In the genomic region with DNA sequence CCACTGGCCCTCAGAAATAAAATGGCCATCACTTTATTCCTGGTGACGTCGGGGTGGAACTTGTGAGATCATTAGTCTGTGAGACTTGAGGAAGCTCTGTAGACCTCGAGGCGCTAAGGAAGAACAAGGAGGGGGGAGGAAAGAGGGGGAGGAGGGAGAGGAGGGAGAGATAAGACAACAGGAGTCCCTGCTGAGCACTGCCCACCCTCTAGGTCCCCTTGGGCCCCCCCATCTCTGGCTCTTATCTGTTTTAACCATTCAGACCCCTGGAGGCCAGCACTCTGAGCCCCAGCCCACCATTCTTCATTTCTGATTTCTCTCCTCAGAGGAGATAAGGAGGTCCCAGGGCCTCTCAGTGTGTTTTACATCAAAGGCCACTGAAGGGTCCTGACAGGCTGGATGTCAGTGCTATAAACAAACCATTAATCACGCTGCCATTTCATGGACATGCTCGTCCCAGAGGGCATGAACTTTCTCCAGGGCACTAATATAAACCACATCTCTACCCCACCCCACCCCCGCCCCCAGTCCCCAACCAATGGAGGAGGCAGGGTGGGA, we compare ENCODE assay signal across 15 mouse cellular contexts.
A peak's percentile ranks its signal among the peaks of the same experiment; 100 is the strongest.
DNase-seq lines count a peak whose midpoint lies in the region; ATAC-seq and TF ChIP-seq lines count a peak whose summit lies in the region.
"Had no signal": no experiment of that assay in that cellular context is flagged by ENCODE, and none has a peak within 500 bp of the region (broad histone marks: within the 10 kb centered on the region; RNA-seq: fewer than 3 reads in every experiment).

No protein-coding gene starts in this region.

- ATAC-seq in heart, embryonic 13.5 days (ENCODE audit: extremely low read depth, insufficient number of reproducible peaks, low FRiP score, low TSS enrichment), result peak; percentile 29; the same call in 1 of the 2 replicates
- ATAC-seq in lung, embryonic 14.5 days (ENCODE audit: insufficient read depth), result peak; percentile 86
- ATAC-seq in liver, embryonic 16.5 days (ENCODE audit: low read depth), result 0 out of 2 replicates have a peak, but pooled peaks have one; percentile 21
- ATAC-seq: forebrain, embryonic 13.5 days; Patski had no signal

- H3K4me2 ChIP-seq in heart, embryonic 13.5 days, result no peak overlapping the region
- no peak overlapping the region for H3K4me2 ChIP-seq in lung, embryonic 14.5 days
- no peak overlapping the region for H3K4me2 ChIP-seq in liver, embryonic 16.5 days (ENCODE audit: low read depth, low read length)
- H3K4me2 ChIP-seq: embryonic facial prominence, embryonic 12.5 days; forebrain, embryonic 13.5 days had no signal

- intact Hi-C loops in heart, postnatal 25 days (cut with DNase I), result no loop called here
- intact Hi-C loops in gastrocnemius, adult 2 months (cut with DNase I), result no loop called here

- no peak for TF ChIP-seq CTCF in lung, embryonic 14.5 days (IDR thresholded peaks at IDR 0.05; ENCODE audit: low read depth)
- TF ChIP-seq CTCF in gastrocnemius, adult 2 months (IDR thresholded peaks at IDR 0.05), result no peak

- H3K9ac ChIP-seq in heart, embryonic 13.5 days, result no peak overlapping the region
- no peak overlapping the region for H3K9ac ChIP-seq in lung, embryonic 14.5 days
- H3K9ac ChIP-seq in liver, embryonic 16.5 days (ENCODE audit: low read depth, low read length), result no peak overlapping the region
- H3K9ac ChIP-seq: embryonic facial prominence, embryonic 12.5 days; forebrain, embryonic 13.5 days had no signal

- H3K9me3 ChIP-seq in heart, embryonic 13.5 days, result peaks cover 3% of the 10 kb centered on the region; the same call in 1 of the 2 replicates
- no peaks in the 10 kb centered on the region for H3K9me3 ChIP-seq in lung, embryonic 14.5 days (ENCODE audit: low read depth, low read length)
- H3K9me3 ChIP-seq in liver, embryonic 16.5 days (replicated peaks; ENCODE audit: control insufficient read depth, low read length), result no peaks in the 10 kb centered on the region
- H3K9me3 ChIP-seq: embryonic facial prominence, embryonic 12.5 days; forebrain, embryonic 13.5 days had no signal

- H3K27me3 ChIP-seq in heart, embryonic 13.5 days (replicated peaks), result no peaks in the 10 kb centered on the region
- H3K27me3 ChIP-seq in lung, embryonic 14.5 days (ENCODE audit: insufficient read depth, low read length), result no peaks in the 10 kb centered on the region
- no peaks in the 10 kb centered on the region for H3K27me3 ChIP-seq in liver, embryonic 16.5 days (ENCODE audit: control insufficient read depth, insufficient read depth, low read depth, low read length)
- H3K27me3 ChIP-seq: embryonic facial prominence, embryonic 12.5 days; forebrain, embryonic 13.5 days; Patski had no signal

- no peaks in the 10 kb centered on the region for H3K36me3 ChIP-seq in heart, embryonic 13.5 days
- H3K36me3 ChIP-seq in lung, embryonic 14.5 days (ENCODE audit: insufficient read depth), result no peaks in the 10 kb centered on the region
- no peaks in the 10 kb centered on the region for H3K36me3 ChIP-seq in liver, embryonic 16.5 days (ENCODE audit: control insufficient read depth, insufficient read depth)
- H3K36me3 ChIP-seq: embryonic facial prominence, embryonic 12.5 days had no signal

- no peak overlapping the region for H3K4me3 ChIP-seq in heart, embryonic 13.5 days
- no peak overlapping the region for H3K4me3 ChIP-seq in lung, embryonic 14.5 days (ENCODE audit: low read depth, low read length)
- no peak overlapping the region for H3K4me3 ChIP-seq in liver, embryonic 16.5 days (ENCODE audit: low read depth, low read length)
- no peak overlapping the region for H3K4me3 ChIP-seq in gastrocnemius, adult 2 months
- H3K4me3 ChIP-seq: embryonic facial prominence, embryonic 12.5 days; forebrain, embryonic 13.5 days had no signal

- 5% methylated on average over 6 of the region's 7 CpGs for WGBS in heart, embryonic 13.5 days
- 6% methylated on average over 7 of the region's 7 CpGs for WGBS in lung, embryonic 14.5 days
- WGBS in liver, embryonic 16.5 days (ENCODE audit: insufficient replicate concordance), result 21% methylated on average over 7 of the region's 7 CpGs

- peak overlapping the region; percentile 43; the same call in 1 of the 2 replicates for H3K27ac ChIP-seq in heart, embryonic 13.5 days (replicated peaks)
- H3K27ac ChIP-seq in lung, embryonic 14.5 days (ENCODE audit: low read depth), result peak overlapping the region; percentile 76; the same call in 1 of the 2 replicates
- no peak overlapping the region for H3K27ac ChIP-seq in liver, embryonic 16.5 days (ENCODE audit: low read length)
- H3K27ac ChIP-seq in gastrocnemius, adult 2 months, result no peak overlapping the region
- H3K27ac ChIP-seq: embryonic facial prominence, embryonic 12.5 days; forebrain, embryonic 13.5 days; macrophage had no signal

- peaks cover 21% of the 10 kb centered on the region for H3K4me1 ChIP-seq in heart, embryonic 13.5 days
- no peaks in the 10 kb centered on the region; the same call in 1 of the 2 replicates for H3K4me1 ChIP-seq in lung, embryonic 14.5 days (ENCODE audit: insufficient read depth)
- no peaks in the 10 kb centered on the region for H3K4me1 ChIP-seq in liver, embryonic 16.5 days (ENCODE audit: control insufficient read depth, low read depth, low read length)
- H3K4me1 ChIP-seq: forebrain, embryonic 13.5 days had no signal

- DNase-seq in heart, postnatal 25 days (ENCODE audit: low spot score), result no peak
- DNase-seq in lung, embryonic 14.5 days, result peak; percentile 78
- DNase-seq in lung, adult 18-20 months, result no peak
- DNase-seq in embryo, embryonic 9.5 days (ENCODE audit: extremely low spot score), result peak; percentile 77
- DNase-seq in layer of hippocampus, adult 9-11 months, result no peak
- no peak for DNase-seq in gastrocnemius, adult 2 months
- DNase-seq: adrenal gland, postnatal 10 days; gastrocnemius, postnatal 14 days; thymus, adult 2 months had no signal

Comparison
In these comparisons a context has a peak if more than half of its experiments do, and no peak if none do; other contexts are left out.
1. DNase-seq: peak in lung, embryonic 14.5 days (single experiment) and embryo, embryonic 9.5 days (single experiment); none in heart, postnatal 25 days (single experiment), lung, adult 18-20 months (0 of 2), layer of hippocampus, adult 9-11 months (single experiment) and gastrocnemius, adult 2 months (single experiment).
2. ATAC-seq: peak in every context shown above with its lines; median percentile 86 in lung, embryonic 14.5 days; 29 in heart, embryonic 13.5 days; 21 in liver, embryonic 16.5 days.
3. H3K27ac ChIP-seq: peak in heart, embryonic 13.5 days (single experiment) and lung, embryonic 14.5 days (single experiment); none in liver, embryonic 16.5 days (single experiment) and gastrocnemius, adult 2 months (single experiment).